Mouse (Mus musculus): ENCODE data around the gene Zfp652. TPM values are rescaled to one million over a fixed set of nuclear protein-coding genes. Genes with fewer than 3 reads are reported as not detected.

Zfp652 gene
- polyA plus RNA-seq, 1 experiment from 2014 or later, result 11.7 TPM

- Histone ChIP-seq H3K9ac (replicated peaks; ENCODE audit: low read depth, low read length) (no peak overlapping the region), H3K4me3 (ENCODE audit: low read depth, low read length) (no peak overlapping the region)
- 77% methylated on average over 3 of the region's 3 CpGs for WGBS
Measured at GRCm38 (mm10) chr11:95682946-95683345, 29.5 kb upstream of the Zfp652 start.

GRCm38 (mm10) chr11:95686031-95686430 is 26.4 kb upstream of the Zfp652 start:
- WGBS, result 2% methylated on average over 4 of the region's 4 CpGs
- Histone ChIP-seq H3K4me3 (ENCODE audit: low read depth, low read length) (no peak overlapping the region), H3K27me3 (ENCODE audit: control insufficient read depth, insufficient read depth, low read length) (no peaks in the 10 kb centered on the region), H3K4me1 (ENCODE audit: control insufficient read depth, insufficient read depth, low read length) (no peaks in the 10 kb centered on the region), H3K36me3 (ENCODE audit: control insufficient read depth, insufficient read depth, low read length) (no peaks in the 10 kb centered on the region), H3K27ac (ENCODE audit: low read length) (no peak overlapping the region), H3K9ac (replicated peaks; ENCODE audit: low read depth, low read length) (no peak overlapping the region), H3K4me2 (replicated peaks; ENCODE audit: low read depth, low read length) (no peak overlapping the region), H3K9me3 (ENCODE audit: control insufficient read depth, low read depth, low read length) (no peaks in the 10 kb centered on the region)
- ATAC-seq (ENCODE audit: insufficient number of reproducible peaks, insufficient read depth, low FRiP score, low read depth), result no peak

More at GRCm38 (mm10) chr11:95682946-95683345, 29.5 kb upstream of the Zfp652 start:
- ATAC-seq (ENCODE audit: insufficient number of reproducible peaks, insufficient read depth, low FRiP score, low read depth), result no peak
- H3K27ac ChIP-seq (ENCODE audit: low read length), result no peak overlapping the region
- no peaks in the 10 kb centered on the region for H3K4me1 ChIP-seq (ENCODE audit: control insufficient read depth, insufficient read depth, low read length)
- no peak overlapping the region for H3K4me2 ChIP-seq (replicated peaks; ENCODE audit: low read depth, low read length)
- H3K36me3 ChIP-seq (ENCODE audit: control insufficient read depth, insufficient read depth, low read length), result peaks cover 25% of the 10 kb centered on the region
- H3K27me3 ChIP-seq (ENCODE audit: control insufficient read depth, insufficient read depth, low read length), result no peaks in the 10 kb centered on the region
- H3K9me3 ChIP-seq (ENCODE audit: control insufficient read depth, low read depth, low read length), result no peaks in the 10 kb centered on the region

GRCm38 (mm10) chr11:95687084-95687656 is 25.3 kb upstream of the Zfp652 start:
- WGBS, result 41% methylated on average over 11 of the region's 11 CpGs
- no peak overlapping the region for H3K27ac ChIP-seq (ENCODE audit: low read length)
- no peaks in the 10 kb centered on the region for H3K36me3 ChIP-seq (ENCODE audit: control insufficient read depth, insufficient read depth, low read length)
- ATAC-seq (ENCODE audit: insufficient number of reproducible peaks, insufficient read depth, low FRiP score, low read depth), result no peak
- no peaks in the 10 kb centered on the region for H3K9me3 ChIP-seq (ENCODE audit: control insufficient read depth, low read depth, low read length)
- H3K4me3 ChIP-seq (ENCODE audit: low read depth, low read length), result no peak overlapping the region
- H3K9ac ChIP-seq (replicated peaks; ENCODE audit: low read depth, low read length), result no peak overlapping the region
- no peak overlapping the region for H3K4me2 ChIP-seq (replicated peaks; ENCODE audit: low read depth, low read length)
- H3K4me1 ChIP-seq (ENCODE audit: control insufficient read depth, insufficient read depth, low read length), result no peaks in the 10 kb centered on the region
- H3K27me3 ChIP-seq (ENCODE audit: control insufficient read depth, insufficient read depth, low read length), result no peaks in the 10 kb centered on the region

GRCm38 (mm10) chr11:95688515-95688914 is 24.0 kb upstream of the Zfp652 start:
- Histone ChIP-seq H3K9ac (replicated peaks; ENCODE audit: low read depth, low read length) (no peak overlapping the region; the same call in 1 of the 2 replicates), H3K4me3 (ENCODE audit: low read depth, low read length) (no peak overlapping the region), H3K9me3 (ENCODE audit: control insufficient read depth, low read depth, low read length) (no peaks in the 10 kb centered on the region), H3K36me3 (ENCODE audit: control insufficient read depth, insufficient read depth, low read length) (no peaks in the 10 kb centered on the region), H3K27ac (ENCODE audit: low read length) (peak overlapping the region; percentile 18; the same call in 1 of the 2 replicates), H3K4me2 (replicated peaks; ENCODE audit: low read depth, low read length) (no peak overlapping the region), H3K27me3 (ENCODE audit: control insufficient read depth, insufficient read depth, low read length) (no peaks in the 10 kb centered on the region), H3K4me1 (ENCODE audit: control insufficient read depth, insufficient read depth, low read length) (no peaks in the 10 kb centered on the region)
- 64% methylated on average over 6 of the region's 6 CpGs for WGBS
- ATAC-seq (ENCODE audit: insufficient number of reproducible peaks, insufficient read depth, low FRiP score, low read depth), result no peak

- Histone ChIP-seq H3K27ac (ENCODE audit: low read length) (peak overlapping the region; percentile 18; the same call in 1 of the 2 replicates), H3K4me3 (ENCODE audit: low read depth, low read length) (no peak overlapping the region), H3K4me1 (ENCODE audit: control insufficient read depth, insufficient read depth, low read length) (no peaks in the 10 kb centered on the region), H3K4me2 (replicated peaks; ENCODE audit: low read depth, low read length) (no peak overlapping the region), H3K27me3 (ENCODE audit: control insufficient read depth, insufficient read depth, low read length) (no peaks in the 10 kb centered on the region), H3K36me3 (ENCODE audit: control insufficient read depth, insufficient read depth, low read length) (no peaks in the 10 kb centered on the region), H3K9me3 (ENCODE audit: control insufficient read depth, low read depth, low read length) (no peaks in the 10 kb centered on the region), H3K9ac (replicated peaks; ENCODE audit: low read depth, low read length) (no peak overlapping the region; the same call in 1 of the 2 replicates)
- 64% methylated on average over 7 of the region's 7 CpGs for WGBS
- ATAC-seq (ENCODE audit: insufficient number of reproducible peaks, insufficient read depth, low FRiP score, low read depth), result no peak
Measured at GRCm38 (mm10) chr11:95688981-95689380, 23.5 kb upstream of the Zfp652 start.

- 80% methylated on average over 3 of the region's 3 CpGs for WGBS
- no peak overlapping the region for H3K9ac ChIP-seq (replicated peaks; ENCODE audit: low read depth, low read length)
- no peak for ATAC-seq (ENCODE audit: insufficient number of reproducible peaks, insufficient read depth, low FRiP score, low read depth)
Measured at GRCm38 (mm10) chr11:95689544-95689943, 22.9 kb upstream of the Zfp652 start.

GRCm38 (mm10) chr11:95698541-95698940 is 13.9 kb upstream of the Zfp652 start:
- no peak for ATAC-seq (ENCODE audit: insufficient number of reproducible peaks, insufficient read depth, low FRiP score, low read depth)
- Histone ChIP-seq H3K4me3 (ENCODE audit: low read depth, low read length) (no peak overlapping the region), H3K27ac (ENCODE audit: low read length) (no peak overlapping the region), H3K9ac (replicated peaks; ENCODE audit: low read depth, low read length) (no peak overlapping the region), H3K4me1 (ENCODE audit: control insufficient read depth, insufficient read depth, low read length) (no peaks in the 10 kb centered on the region), H3K9me3 (ENCODE audit: control insufficient read depth, low read depth, low read length) (no peaks in the 10 kb centered on the region), H3K4me2 (replicated peaks; ENCODE audit: low read depth, low read length) (no peak overlapping the region), H3K36me3 (ENCODE audit: control insufficient read depth, insufficient read depth, low read length) (no peaks in the 10 kb centered on the region), H3K27me3 (ENCODE audit: control insufficient read depth, insufficient read depth, low read length) (no peaks in the 10 kb centered on the region)
- WGBS, result 77% methylated on average over 5 of the region's 5 CpGs

More at GRCm38 (mm10) chr11:95689544-95689943, 22.9 kb upstream of the Zfp652 start:
- no peak overlapping the region for H3K4me3 ChIP-seq (ENCODE audit: low read depth, low read length)
- H3K9me3 ChIP-seq (ENCODE audit: control insufficient read depth, low read depth, low read length), result no peaks in the 10 kb centered on the region
- H3K4me2 ChIP-seq (replicated peaks; ENCODE audit: low read depth, low read length), result no peak overlapping the region
- H3K36me3 ChIP-seq (ENCODE audit: control insufficient read depth, insufficient read depth, low read length), result no peaks in the 10 kb centered on the region
- no peaks in the 10 kb centered on the region for H3K4me1 ChIP-seq (ENCODE audit: control insufficient read depth, insufficient read depth, low read length)
- no peak overlapping the region for H3K27ac ChIP-seq (ENCODE audit: low read length)
- H3K27me3 ChIP-seq (ENCODE audit: control insufficient read depth, insufficient read depth, low read length), result no peaks in the 10 kb centered on the region

GRCm38 (mm10) chr11:95700778-95701739 is 11.4 kb upstream of the Zfp652 start:
- ATAC-seq (ENCODE audit: insufficient number of reproducible peaks, insufficient read depth, low FRiP score, low read depth), result no peak
- H3K36me3 ChIP-seq (ENCODE audit: control insufficient read depth, insufficient read depth, low read length), result no peaks in the 10 kb centered on the region
- no peak overlapping the region for H3K9ac ChIP-seq (replicated peaks; ENCODE audit: low read depth, low read length)
- H3K4me2 ChIP-seq (replicated peaks; ENCODE audit: low read depth, low read length), result no peak overlapping the region
- 84% methylated on average over 13 of the region's 13 CpGs for WGBS
- no peak overlapping the region for H3K27ac ChIP-seq (ENCODE audit: low read length)
- H3K9me3 ChIP-seq (ENCODE audit: control insufficient read depth, low read depth, low read length), result no peaks in the 10 kb centered on the region
- H3K4me3 ChIP-seq (ENCODE audit: low read depth, low read length), result no peak overlapping the region
- no peaks in the 10 kb centered on the region for H3K4me1 ChIP-seq (ENCODE audit: control insufficient read depth, insufficient read depth, low read length)
- no peaks in the 10 kb centered on the region for H3K27me3 ChIP-seq (ENCODE audit: control insufficient read depth, insufficient read depth, low read length)
